Mouse (Mus musculus) thymus, adult 2 months (tissue): ENCODE measurements around the gene Maml3.

Source experiments
- CTCF ChIP-seq: fragments of 200-500 bp; IDR thresholded peaks from 2 replicates; pipeline ENCODE4 v1.5.1; 2012; ENCODE audit warnings: mild to moderate bottlenecking, control low read depth, low read length, moderate library complexity, borderline replicate concordance; ENCODE audit not compliant: control insufficient read depth, poor library complexity, insufficient read depth; ENCODE audit errors: extremely low read depth
- POLR2A ChIP-seq: fragments of 200-500 bp; IDR thresholded peaks from 2 replicates; pipeline ENCODE4 v1.6.1; 2012; ENCODE audit warnings: mild to moderate bottlenecking, low read length, control low read depth, moderate library complexity; ENCODE audit not compliant: control insufficient read depth, poor library complexity, insufficient read depth; ENCODE audit errors: extremely low read depth

- TF ChIP-seq CTCF = peak; percentile 54; the same call in 1 of the 2 replicates
- 0 out of 2 replicates have a peak, but pooled peaks have one; percentile 56 for TF ChIP-seq POLR2A
Observed at GRCm38 (mm10) chr3:52007602-52008252, 97.1 kb downstream of the Maml3 start.
